Mouse (Mus musculus) testis, adult 2 months (tissue): ENCODE measurements at regions not wholly inside any gene's neighbourhood (a gene's known extent, or its start where the extent isn't known, plus 50 kb on each side); places are given as distances from the start of the nearest gene placed in this dataset.

Source experiments
- H3K27ac ChIP-seq: fragments of 200-500 bp; 2 replicates; pipeline ENCODE4 v1.5.1; 2012; ENCODE audit warnings: low read depth, low read length; ENCODE audit not compliant: control insufficient read depth, insufficient read depth
- H3K27me3 ChIP-seq: fragments of 200-500 bp; 2 replicates; pipeline ENCODE4 v1.6.1; 2012; ENCODE audit warnings: mild to moderate bottlenecking, low read length, moderate library complexity; ENCODE audit not compliant: control insufficient read depth, insufficient read depth
- H3K36me3 ChIP-seq: fragments of 200-500 bp; 2 replicates; pipeline ENCODE4 v1.6.1; 2012; ENCODE audit warnings: mild to moderate bottlenecking, low read length; ENCODE audit not compliant: control insufficient read depth, insufficient read depth
- H3K4me1 ChIP-seq: fragments of 200-500 bp; 2 replicates; pipeline ENCODE4 v1.6.1; 2012; ENCODE audit warnings: low read length; ENCODE audit not compliant: control insufficient read depth, insufficient read depth
- H3K4me3 ChIP-seq: fragments of 200-500 bp; 2 replicates; pipeline ENCODE4 v1.5.1; 2012; ENCODE audit warnings: low read depth, mild to moderate bottlenecking, low read length, moderate library complexity, mixed read lengths; ENCODE audit not compliant: control insufficient read depth
- CTCF ChIP-seq: fragments of 200-500 bp; IDR thresholded peaks from 2 replicates; pipeline ENCODE4 v1.5.1; 2012; ENCODE audit warnings: low read depth, mild to moderate bottlenecking, inconsistent platforms, low read length, moderate library complexity; ENCODE audit not compliant: control insufficient read depth, insufficient read depth, insufficient replicate concordance
- POLR2A ChIP-seq: fragments of 200-500 bp; IDR thresholded peaks from 2 replicates; pipeline ENCODE4 v1.6.1; 2012; ENCODE audit warnings: low read depth, mild to moderate bottlenecking, inconsistent platforms, low read length, moderate library complexity; ENCODE audit not compliant: control insufficient read depth

- no peaks in the 10 kb centered on the region for H3K4me1 ChIP-seq
- H3K36me3 ChIP-seq = no peaks in the 10 kb centered on the region
- TF ChIP-seq POLR2A = no peak
- TF ChIP-seq CTCF = no peak
- H3K4me3 ChIP-seq = no peak overlapping the region
- no peaks in the 10 kb centered on the region for H3K27me3 ChIP-seq
- no peak overlapping the region for H3K27ac ChIP-seq
Observed at GRCm38 (mm10) chr11:23185211-23185610, 70.6 kb upstream of the Xpo1 start.

GRCm38 (mm10) chr11:23201701-23202449 is 54.0 kb upstream of the Xpo1 start:
- no peaks in the 10 kb centered on the region for H3K27me3 ChIP-seq
- peaks cover 4% of the 10 kb centered on the region; the same call in 1 of the 2 replicates for H3K4me1 ChIP-seq
- no peak overlapping the region for H3K4me3 ChIP-seq
- H3K36me3 ChIP-seq = no peaks in the 10 kb centered on the region
- TF ChIP-seq POLR2A (no peak), CTCF (no peak)
- H3K27ac ChIP-seq = no peak overlapping the region

- H3K4me3 ChIP-seq = no peak overlapping the region
- no peaks in the 10 kb centered on the region for H3K36me3 ChIP-seq
- H3K27ac ChIP-seq = no peak overlapping the region
- TF ChIP-seq CTCF = no peak
- no peak for TF ChIP-seq POLR2A
- H3K4me1 ChIP-seq = peaks cover 4% of the 10 kb centered on the region; the same call in 1 of the 2 replicates
- H3K27me3 ChIP-seq = no peaks in the 10 kb centered on the region
Observed at GRCm38 (mm10) chr11:23203566-23203965, 52.3 kb upstream of the Xpo1 start.

DNA sequence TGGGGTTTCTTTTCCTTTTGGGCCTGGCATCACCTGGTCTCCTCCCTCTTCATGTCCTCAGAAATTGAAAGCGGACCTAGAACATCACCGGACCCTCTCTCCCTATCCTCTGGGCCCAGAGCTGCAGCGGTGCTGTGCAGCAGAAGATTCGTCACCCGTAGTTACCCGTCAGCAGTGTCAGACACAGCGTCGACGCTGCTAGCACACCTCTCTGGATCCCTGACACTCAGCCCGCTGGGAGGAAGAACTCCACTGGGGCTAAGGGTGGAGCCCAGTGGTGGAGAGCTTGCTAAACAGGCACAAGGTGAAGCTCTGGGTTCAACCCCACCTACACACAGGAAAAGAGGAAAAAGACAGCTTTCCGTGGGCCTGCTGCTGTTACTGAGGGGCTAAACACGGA is 51.8 kb upstream of the Xpo1 start:
- no peak for TF ChIP-seq CTCF
- H3K27me3 ChIP-seq = no peaks in the 10 kb centered on the region
- no peaks in the 10 kb centered on the region for H3K36me3 ChIP-seq
- H3K4me1 ChIP-seq = peaks cover 4% of the 10 kb centered on the region; the same call in 1 of the 2 replicates
- H3K27ac ChIP-seq = no peak overlapping the region
- no peak overlapping the region for H3K4me3 ChIP-seq
